Mouse (Mus musculus) left cerebral cortex, postnatal 14 days (tissue): Measurements from ENCODE around the gene Hist1h2ap. TPM values are rescaled to one million over a fixed set of nuclear protein-coding genes. Genes with fewer than 3 reads are reported as not detected.
"Not testable (repeated sequence)": the region's sequence is repeated elsewhere in the genome, so short reads cannot be mapped to it uniquely, and the experiment has no call there.

Experiments used
- DNase-seq, 2 experiments: peaks; one replicate each; pipeline ENCODE4 v3.0.0; 2021 to 2022; ENCODE audit warnings: low spot score in 2 of 2, mixed read lengths in 1 of 2
- intact Hi-C: fragments of 180-260 bp; cut with DNase I; formaldehyde crosslinking; loops from one replicate; pipeline ENCODE4 v1.15.1; 2025
- total RNA-seq, 2 experiments: library from RNA; stranded (reverse); gene quantifications; 2 replicates each; pipeline ENCODE4 v1.2.3; 2021

The Hist1h2ap gene
- total RNA-seq, 2 experiments from 2014 or later: 46.9 to 49.5 TPM

DNA sequence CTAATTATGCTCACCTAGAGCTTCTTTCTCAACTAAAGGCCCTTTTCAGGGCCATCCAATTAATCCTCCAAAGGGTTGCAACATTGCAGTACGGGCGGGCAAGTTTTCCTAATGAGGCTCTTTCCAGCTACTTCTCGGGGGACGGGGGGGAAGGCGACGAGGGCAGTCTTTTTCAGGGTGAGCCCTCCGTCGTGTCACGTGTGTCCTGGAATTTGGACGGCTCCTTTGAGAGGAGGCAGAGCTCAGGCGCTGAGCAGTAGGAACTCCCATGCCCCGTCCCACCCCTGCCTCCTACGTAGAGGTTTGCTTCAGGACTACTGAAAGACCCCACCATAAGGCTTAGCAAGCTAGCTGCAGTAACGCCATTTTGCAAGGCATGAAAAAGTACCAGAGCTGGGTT lies 21.2 kb downstream of the Hist1h2ap start:
- DNase-seq, intact Hi-C loops: not testable (repeated sequence)

DNA sequence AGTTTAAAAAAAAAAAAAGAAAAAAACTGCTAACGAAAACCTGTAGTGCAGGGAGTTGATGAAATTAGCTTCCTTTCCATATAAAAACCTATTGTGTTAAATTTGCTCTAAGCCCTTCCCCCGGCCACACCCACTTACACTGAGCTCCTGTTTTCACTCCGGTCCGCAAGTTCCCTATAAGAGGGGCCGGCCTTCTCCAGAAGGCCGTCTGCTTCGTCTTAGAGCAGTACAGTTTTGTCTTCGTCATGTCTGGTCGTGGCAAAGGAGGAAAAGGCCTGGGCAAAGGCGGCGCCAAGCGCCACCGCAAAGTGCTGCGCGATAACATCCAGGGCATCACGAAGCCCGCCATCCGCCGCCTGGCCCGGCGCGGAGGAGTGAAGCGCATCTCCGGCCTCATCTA lies 21.8 kb downstream of the Hist1h2ap start, which contains the start of gene Hist1h4m:
Hist1h4m (plus strand) TSS at position 208 of the 400 bp plus-strand sequence.
- peak in 1 of 2 experiments; percentile 49 for DNase-seq
- intact Hi-C loops: not testable (repeated sequence)

DNA sequence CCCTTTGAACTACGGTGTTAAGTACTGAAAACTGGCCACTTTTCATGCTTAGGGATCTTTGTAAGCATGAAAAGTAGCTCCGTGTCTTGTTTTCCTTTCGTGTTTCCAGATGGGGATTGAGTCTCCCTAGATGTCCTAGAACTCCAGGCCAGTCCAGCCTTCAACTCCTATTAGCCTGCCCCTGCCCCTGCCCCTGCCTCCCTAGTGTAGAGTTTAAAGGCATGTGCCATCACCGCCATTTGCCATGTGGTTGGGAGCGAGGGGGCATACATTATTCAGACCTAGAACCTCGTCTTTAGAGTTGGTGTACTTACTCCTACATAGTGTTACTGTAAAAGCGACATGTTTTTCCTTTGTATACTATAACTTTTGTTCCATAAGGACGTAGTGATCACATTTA lies 22.2 kb downstream of the Hist1h2ap start:
- intact Hi-C loops, DNase-seq: not testable (repeated sequence)

DNA sequence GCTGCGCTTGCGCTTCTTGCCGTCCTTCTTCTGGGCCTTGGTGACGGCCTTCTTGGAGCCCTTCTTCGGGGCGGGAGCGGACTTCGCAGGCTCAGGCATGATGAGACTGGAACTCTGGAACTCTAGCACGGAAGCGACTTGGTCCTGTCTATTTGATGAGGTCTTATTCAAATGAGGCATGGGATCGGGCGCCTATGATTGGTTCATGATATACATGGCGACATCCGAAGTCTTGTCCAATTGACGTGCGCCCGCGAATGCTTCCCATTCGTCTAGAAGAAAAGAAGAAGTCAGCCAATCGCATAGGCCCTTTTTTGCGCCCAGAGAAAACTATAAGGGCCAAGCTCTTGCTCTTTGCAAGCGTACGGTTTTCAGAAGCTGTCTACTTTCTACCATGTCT lies 23.2 kb downstream of the Hist1h2ap start, which contains the start of the genes Hist1h2bq and Hist1h2ao:
Hist1h2bq (minus strand) TSS at position 125 of the 400 bp plus-strand sequence.
Hist1h2ao (plus strand) TSS at position 393 of the 400 bp plus-strand sequence.
- DNase-seq, intact Hi-C loops: not testable (repeated sequence)

DNA sequence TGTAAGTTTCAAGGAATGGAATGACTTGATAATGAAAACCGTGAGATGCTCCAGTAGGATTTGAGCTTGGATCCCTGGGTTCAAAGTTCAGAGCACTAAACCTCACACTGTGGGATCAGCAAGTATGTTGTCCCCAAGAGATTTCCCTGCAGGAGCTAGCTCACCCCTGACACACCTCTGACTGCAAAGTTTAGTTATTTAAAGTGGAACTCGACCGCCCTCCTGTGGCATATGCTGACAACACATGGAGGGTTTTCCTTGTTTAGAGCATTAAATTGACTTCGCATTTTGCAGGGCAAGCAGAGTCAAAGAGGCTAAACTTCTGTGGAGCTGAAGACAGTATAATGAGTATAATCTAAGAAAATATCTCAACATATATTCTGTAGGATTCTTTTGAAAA lies 30.2 kb downstream of the Hist1h2ap start:
- DNase-seq, intact Hi-C loops: not testable (repeated sequence)

DNA sequence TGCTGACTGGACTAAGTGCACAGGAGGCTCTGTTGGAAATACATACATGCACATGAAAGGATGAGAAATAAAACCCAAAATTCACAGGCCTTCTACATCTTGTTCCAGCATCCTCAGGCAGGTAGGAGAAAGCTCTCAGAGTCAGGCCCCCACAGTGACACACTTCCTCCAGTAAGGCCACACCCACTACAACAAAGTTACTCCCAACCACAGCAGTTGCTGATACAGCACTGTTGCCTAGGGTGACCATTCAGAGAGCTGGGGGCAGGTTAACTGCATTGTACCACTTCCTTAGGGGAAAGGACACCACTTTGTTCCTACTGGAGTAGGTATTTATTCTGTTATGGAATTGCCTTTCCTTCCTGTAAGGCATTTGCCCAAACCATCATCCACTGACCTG lies 36.1 kb downstream of the Hist1h2ap start:
- intact Hi-C loops, DNase-seq: not testable (repeated sequence)

DNA sequence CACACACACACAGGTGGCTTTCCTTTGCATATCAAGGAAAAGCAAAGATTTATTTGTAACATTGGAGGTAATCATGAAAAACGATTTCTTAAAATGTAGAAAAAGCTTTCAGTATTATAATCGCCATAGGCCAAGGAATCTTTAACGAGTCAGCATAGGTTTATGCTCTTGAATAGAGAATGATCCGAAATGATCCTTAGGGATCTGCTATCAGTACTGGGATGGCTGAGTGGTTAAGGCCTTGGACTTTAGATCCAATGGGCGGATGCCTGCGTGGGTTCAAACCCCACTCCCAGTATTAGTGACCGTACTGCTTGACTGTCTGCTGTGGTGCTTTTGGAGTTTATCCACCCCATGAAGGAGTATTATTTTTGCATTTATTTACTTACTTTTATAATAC lies 37.7 kb downstream of the Hist1h2ap start:
- intact Hi-C loops: no loop called here
- no peak for DNase-seq

DNA sequence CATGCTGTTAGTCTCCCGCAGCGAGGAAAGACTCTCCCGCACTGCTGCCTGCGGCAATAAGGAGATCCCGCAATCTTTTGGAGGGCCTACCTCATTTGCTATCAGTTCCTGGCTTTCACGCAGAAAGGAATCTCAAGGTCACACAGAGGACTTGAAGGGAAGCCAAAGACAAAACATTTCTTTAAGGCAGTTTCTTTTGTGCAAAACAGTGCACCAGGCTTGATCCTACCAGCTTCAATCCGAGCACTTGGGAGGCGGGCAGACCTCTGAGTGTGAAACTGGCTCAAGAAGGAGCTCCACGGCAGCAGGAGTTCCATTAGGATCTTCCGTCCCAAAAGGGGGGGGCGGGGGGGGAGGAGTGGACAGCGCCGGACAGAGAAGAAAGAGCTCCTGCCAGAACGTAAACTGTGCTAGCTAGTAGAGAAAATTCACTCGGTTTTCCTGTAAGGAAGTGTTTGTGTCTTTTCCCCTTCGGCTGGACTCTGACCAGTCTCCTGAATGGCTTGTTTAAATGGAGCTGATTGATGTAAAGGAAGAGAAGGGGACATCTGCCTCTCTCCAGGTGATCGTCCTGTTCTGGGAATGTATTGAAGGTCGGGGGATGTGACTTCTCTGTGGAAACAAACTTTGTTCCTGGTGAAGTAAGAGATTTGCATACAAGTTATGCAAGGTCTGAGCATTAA lies 42.6 kb downstream of the Hist1h2ap start:
- DNase-seq: no peak
- intact Hi-C loops: no loop called here

DNA sequence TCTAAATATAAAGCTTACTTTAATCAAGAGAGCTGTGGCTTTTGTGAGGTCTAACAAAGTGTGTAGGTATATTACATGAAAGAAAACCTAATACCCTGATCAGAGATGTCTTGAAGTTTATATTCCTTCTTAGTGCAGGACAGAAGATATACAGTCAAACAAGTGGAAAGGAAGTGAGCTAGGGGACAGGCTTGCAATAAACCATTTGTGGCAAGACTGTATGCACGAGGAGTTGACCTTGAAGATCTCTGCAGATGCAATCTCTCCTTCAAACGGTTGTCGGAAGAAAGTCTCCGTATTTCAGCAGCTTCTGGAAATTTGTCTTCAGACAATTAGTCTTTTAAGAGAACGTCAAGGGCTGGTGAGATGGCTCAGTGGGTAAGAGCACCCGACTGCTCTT lies 43.4 kb downstream of the Hist1h2ap start:
- intact Hi-C loops: no loop called here
- no peak for DNase-seq

DNA sequence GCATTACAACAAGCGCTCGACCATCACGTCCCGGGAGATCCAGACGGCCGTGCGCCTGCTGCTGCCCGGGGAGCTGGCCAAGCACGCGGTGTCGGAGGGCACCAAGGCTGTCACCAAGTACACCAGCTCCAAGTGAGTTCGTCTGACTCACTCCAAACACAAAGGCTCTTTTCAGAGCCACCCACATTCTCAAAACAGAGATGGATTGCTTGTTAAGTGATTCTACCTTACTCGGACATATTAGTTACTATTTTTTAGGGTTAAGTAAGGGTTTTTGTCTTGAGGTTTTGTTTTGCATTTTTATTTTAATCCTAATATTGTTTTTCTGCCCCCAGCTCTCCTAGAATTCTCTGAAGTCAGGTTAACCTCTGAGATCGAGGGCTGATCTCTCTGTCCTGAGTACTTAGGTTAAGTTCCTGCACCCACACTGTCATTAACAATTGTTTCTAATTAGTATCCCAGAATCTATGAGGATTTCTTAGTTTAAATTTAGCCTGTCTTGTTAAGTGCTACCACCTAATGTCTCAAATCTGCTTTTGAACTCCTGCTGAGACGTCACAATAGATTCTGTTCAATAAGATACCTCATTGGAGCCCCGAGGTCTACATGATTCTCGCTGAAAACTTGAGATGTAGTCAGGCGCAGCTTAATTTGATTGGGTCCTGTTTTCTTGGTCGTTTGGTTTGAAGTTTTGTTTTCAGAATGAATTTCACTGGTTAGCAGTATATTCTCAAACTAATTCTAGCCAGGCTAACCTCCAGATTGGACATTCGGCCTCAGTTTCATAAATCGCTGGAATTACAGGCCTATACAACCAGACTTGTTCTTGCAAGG lies 45.3 kb downstream of the Hist1h2ap start:
- DNase-seq: no peak
- intact Hi-C loops: no loop called here

DNA sequence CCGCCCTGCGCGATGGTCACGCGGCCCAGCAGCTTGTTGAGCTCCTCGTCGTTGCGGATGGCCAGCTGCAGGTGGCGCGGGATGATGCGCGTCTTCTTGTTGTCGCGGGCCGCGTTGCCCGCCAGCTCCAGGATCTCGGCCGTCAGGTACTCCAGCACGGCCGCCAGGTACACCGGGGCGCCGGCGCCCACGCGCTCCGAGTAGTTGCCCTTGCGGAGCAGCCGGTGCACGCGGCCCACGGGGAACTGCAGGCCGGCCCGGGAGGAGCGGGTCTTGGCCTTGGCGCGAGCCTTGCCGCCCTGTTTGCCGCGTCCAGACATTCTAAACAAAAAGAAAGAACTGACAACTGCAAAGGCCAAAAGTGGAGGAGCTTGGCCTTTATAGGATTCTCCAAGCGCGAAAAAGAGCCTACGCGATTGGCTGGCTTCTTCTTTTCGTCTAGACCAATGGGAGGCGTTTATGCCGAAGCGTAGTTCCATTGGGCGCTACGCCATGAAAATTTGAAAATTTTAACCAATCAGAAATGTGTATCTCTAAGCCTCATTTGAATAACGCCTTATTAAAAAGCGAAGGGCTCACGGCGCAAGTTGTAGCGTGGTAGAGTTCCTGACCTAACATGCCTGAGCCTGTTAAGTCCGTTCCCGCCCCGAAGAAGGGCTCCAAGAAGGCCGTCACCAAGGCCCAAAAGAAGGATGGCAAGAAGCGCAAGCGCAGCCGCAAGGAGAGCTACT lies 46.2 kb downstream of the Hist1h2ap start, which contains the start of the genes Hist1h2an and Hist1h2bp:
Hist1h2an (minus strand) TSS at position 320 of the 731 bp plus-strand sequence.
Hist1h2bp (plus strand) TSS at position 563 of the 731 bp plus-strand sequence.
- intact Hi-C loops: not testable (repeated sequence)
- DNase-seq: peak; percentile 95 to 98

DNA sequence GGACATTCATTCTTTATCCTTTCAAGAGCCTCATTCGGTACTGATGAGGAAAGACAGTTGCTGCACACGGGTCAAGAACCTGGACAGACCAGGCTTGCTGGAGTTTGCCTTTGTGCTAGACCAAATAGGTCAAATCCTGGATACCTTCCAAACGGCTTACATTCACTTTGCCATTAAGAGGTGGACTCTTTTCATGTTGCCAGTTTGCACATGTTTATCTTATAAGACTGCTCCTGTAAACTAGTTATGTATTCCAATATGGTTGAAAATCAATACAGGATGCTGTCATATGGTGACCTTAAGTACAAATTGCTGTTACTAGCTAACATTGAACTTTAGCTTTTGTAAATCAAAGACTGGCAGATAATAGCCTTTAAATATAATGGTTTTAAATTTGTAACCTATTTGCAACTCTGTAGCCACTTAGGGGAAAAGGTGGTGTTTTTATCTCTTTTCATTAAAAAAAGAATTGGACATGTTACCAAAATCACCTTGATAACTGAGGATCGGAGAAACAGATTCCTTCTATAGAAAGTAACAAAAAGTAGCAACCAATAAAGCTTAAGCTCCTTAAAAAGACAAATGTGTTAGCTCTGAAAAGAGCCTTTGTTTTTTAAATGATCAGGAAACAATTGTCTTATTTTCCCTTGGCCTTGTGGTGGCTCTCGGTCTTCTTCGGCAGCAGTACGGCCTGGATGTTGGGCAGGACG lies 47.0 kb downstream of the Hist1h2ap start:
- intact Hi-C loops: no loop called here
- DNase-seq: no peak

DNA sequence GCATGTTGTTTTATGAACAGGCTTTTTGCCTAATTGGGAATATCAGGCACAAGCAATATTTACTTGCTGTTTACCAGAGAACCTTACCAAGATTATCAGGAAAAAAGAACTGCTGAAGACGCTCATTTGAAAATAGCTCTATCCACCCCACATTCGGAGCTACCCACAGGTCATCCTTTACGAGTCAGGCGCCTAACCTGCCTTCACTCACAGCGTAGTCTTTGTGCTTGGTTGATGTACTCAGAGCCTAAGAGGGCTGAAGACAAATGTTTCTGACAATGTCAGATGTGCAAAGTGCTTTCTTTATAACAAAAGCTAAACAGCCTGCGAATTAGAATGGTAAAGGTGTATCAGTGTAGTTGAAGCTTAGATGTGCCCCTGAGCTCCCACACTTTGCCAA lies 49.0 kb downstream of the Hist1h2ap start:
- intact Hi-C loops: no loop called here
- no peak for DNase-seq

DNA sequence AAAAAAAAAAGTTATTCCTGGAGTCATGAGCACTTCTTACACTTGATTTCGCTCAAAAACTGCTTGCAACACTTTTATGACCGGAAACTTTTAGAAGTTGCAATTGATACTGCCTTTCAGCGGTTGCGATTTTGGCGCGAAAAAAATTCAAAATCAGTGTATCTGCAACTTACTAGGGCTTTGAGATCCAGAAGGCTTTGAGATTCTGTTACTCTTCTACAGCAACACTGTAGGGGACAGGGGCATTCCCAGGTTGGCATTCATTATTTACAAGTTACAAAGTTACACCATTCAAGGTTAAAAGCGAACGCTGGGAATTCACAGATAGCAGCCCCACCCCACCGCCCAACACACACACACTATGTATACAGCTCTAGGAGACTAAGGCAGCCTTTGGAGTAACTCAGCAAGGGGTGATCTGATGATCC lies 49.6 kb downstream of the Hist1h2ap start:
- peak; percentile 37 to 47 for DNase-seq

DNA sequence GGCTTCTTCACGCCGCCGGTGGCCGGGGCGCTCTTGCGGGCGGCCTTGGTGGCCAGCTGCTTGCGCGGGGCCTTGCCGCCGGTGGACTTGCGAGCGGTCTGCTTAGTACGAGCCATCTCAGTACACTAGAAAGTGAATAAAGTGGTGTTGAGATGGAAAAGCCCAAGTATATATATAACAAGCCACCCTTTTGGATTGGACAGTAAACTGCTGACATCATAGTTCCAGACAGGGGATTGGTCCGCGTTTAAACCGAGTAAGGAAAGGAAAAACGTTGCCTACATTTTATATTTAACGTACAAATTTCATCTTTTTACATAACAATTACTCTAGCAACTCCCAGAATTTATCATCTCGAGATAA lies 50.1 kb downstream of the Hist1h2ap start, which contains the start of gene Hist1h3i:
Hist1h3i (minus strand) TSS at position 116 of the 363 bp plus-strand sequence.
- peak; percentile 76 to 80 for DNase-seq
- intact Hi-C loops: no loop called here

More for the DNA sequence above, 49.6 kb downstream of the Hist1h2ap start:
- intact Hi-C loops: no loop called here
